Mouse (Mus musculus) midbrain, embryonic 11.5 days (tissue): ENCODE data around the gene Uimc1. TPM values are rescaled to one million over a fixed set of nuclear protein-coding genes. Genes with fewer than 3 reads are reported as not detected.

Source experiments
- ATAC-seq: fragments of 200-750 bp; cut with Nextera tagmentation; 2 replicates; pipeline ENCODE4 v1.8.0; 2017; ENCODE audit warnings: moderate TSS enrichment, moderate library complexity; ENCODE audit not compliant: low FRiP score
- DNase-seq: peaks from one replicate; pipeline ENCODE4 v3.0.0; 2015; ENCODE audit warnings: low spot score; ENCODE audit errors: missing footprints
- H3K27ac ChIP-seq: fragments of 300-500 bp; sonication (generic); 2 replicates; pipeline ENCODE4 v1.5.1; 2014; ENCODE audit warnings: low read depth, low read length
- H3K27me3 ChIP-seq: fragments of 300-500 bp; sonication (generic); 2 replicates; pipeline ENCODE4 v1.6.1; 2014; ENCODE audit warnings: mild to moderate bottlenecking, low read length, moderate library complexity, mixed read lengths; ENCODE audit not compliant: control insufficient read depth, insufficient read depth
- H3K36me3 ChIP-seq: fragments of 300-500 bp; sonication (generic); 2 replicates; pipeline ENCODE4 v1.6.1; 2014; ENCODE audit warnings: mild to moderate bottlenecking, low read length, moderate library complexity, mixed read lengths; ENCODE audit not compliant: control insufficient read depth, insufficient read depth
- H3K4me1 ChIP-seq: fragments of 300-500 bp; sonication (generic); 2 replicates; pipeline ENCODE4 v1.6.1; 2014; ENCODE audit warnings: low read length; ENCODE audit not compliant: control insufficient read depth, insufficient read depth
- H3K4me2 ChIP-seq: fragments of 300-500 bp; sonication (generic); 2 replicates; pipeline ENCODE4 v1.6.1; 2014; ENCODE audit warnings: mild to moderate bottlenecking, moderate library complexity
- H3K4me3 ChIP-seq: fragments of 300-500 bp; sonication (generic); 2 replicates; pipeline ENCODE4 v1.5.1; 2014; ENCODE audit warnings: low read depth, low read length
- H3K9ac ChIP-seq: fragments of 300-500 bp; sonication (generic); 2 replicates; pipeline ENCODE4 v1.6.1; 2014; ENCODE audit warnings: low read length
- H3K9me3 ChIP-seq: fragments of 300-500 bp; sonication (generic); 2 replicates; pipeline ENCODE4 v1.6.1; 2016; ENCODE audit warnings: low read length; ENCODE audit not compliant: control insufficient read depth
- WGBS: fragments of 180-500 bp; shearing (Covaris S2); extraction: QIAGEN DNeasy Blood & Tissue Kit; methylation state at CpG from one replicate; pipeline ENCODE4 v1.1.7; 2014; 5-methylcytosine and 5-hydroxymethylcytosine counted together
- polyA plus RNA-seq: library from polyadenylated mRNA; unstranded; fragments of >200 nt; fragmentation: Nextera tagmentation; extraction: Ambion mirVana; gene quantifications from 2 replicates; pipeline ENCODE4 v1.2.1, GENCODE M21; 2014

Gene Uimc1
- 26.7 and 29.0 TPM in 2 replicates for polyA plus RNA-seq

DNA sequence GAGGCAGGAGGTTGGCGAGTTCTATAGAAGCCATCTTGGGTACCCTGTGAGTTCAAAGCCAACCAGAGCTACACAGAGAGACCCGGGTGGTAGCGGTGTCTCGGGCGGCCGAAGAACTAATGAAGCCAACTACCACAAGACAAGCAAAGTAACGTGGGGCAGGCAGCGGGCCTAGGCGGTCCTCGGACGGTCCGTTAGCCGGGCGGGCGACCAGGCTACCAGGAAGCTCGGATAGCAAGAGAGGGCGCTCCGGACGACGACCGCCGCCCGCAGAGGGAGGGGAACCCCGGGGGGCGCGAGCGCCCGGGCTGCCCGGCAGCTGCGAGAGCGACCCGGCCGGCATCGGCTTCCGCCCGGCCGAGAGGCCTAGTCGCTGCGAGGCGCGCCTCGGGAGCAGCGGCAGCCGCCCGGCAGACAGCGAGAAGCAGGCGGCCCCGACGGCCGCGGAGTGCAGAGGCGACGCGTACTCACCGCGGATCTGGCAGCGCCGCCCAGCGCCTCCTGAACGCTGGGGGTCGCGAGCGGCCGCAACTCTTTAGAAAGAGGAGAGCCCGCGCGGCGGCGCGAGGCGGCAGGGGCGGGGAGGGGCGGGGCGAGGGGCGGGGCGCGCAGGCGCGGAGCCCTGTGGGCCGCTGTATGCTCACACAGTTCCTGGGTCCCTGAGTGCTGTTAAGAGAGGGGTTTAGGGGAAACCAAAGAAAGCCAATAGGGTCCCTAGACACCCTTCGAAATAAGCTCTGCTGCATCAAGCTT, at the start of gene Uimc1:
Gene Uimc1, minus strand, starts transcription at position 575 of the 753 bp plus-strand sequence.
- peak within 1 kb of the TSS; percentile 47 for H3K4me2 ChIP-seq
- H3K27me3 ChIP-seq: no peaks in the 10 kb centered on the region
- ATAC-seq (peak; percentile 92), DNase-seq (peak; percentile 98)
- peak within 1 kb of the TSS; percentile 83 for H3K4me3 ChIP-seq
- WGBS: under 1% methylated on average over 66 of the region's 81 CpGs
- H3K36me3 ChIP-seq: no peaks in the 10 kb centered on the region
- no peaks in the 10 kb centered on the region for H3K9me3 ChIP-seq
- H3K9ac ChIP-seq: peak within 1 kb of the TSS; percentile 95
- H3K4me1 ChIP-seq: peaks cover 7% of the 10 kb centered on the region
- H3K27ac ChIP-seq: peak within 1 kb of the TSS; percentile 78

DNA sequence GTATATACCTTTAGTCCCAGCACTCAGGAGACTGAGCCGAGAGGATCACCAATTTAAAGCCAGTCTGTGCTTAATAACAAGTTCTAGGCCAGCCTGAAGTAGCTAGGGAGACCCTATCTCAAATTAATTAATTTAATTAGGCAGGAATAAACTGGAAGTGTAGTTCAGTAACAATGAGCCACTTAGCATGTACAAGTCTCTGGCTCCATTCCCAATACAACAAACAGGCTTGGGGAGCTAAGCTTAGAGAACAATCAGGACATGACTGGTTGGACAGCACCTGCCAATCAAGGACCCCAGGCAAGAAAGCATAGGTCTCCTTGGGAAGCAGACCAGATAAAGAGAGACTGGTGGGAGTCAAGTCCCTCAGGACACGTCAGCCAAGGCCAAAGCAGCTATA, 40.2 kb upstream of the Uimc1 start:
- Histone ChIP-seq H3K9me3 (no peaks in the 10 kb centered on the region), H3K27ac (no peak overlapping the region), H3K4me3 (no peak overlapping the region), H3K27me3 (no peaks in the 10 kb centered on the region), H3K4me2 (no peak overlapping the region), H3K4me1 (no peaks in the 10 kb centered on the region), H3K36me3 (no peaks in the 10 kb centered on the region), H3K9ac (no peak overlapping the region)
- WGBS: 76% methylated on average over 2 of the region's 2 CpGs
- DNase-seq: no peak
- ATAC-seq: no peak

GRCm38 (mm10) chr13:55135382-55135781, 35.3 kb upstream of the Uimc1 start:
- peaks cover 3% of the 10 kb centered on the region; the same call in 1 of the 2 replicates for H3K36me3 ChIP-seq
- H3K4me1 ChIP-seq: no peaks in the 10 kb centered on the region
- H3K27me3 ChIP-seq: no peaks in the 10 kb centered on the region
- WGBS: 11% methylated on average over 5 of the region's 5 CpGs
- H3K4me2 ChIP-seq: no peak overlapping the region
- no peak overlapping the region for H3K9ac ChIP-seq
- DNase-seq: peak; percentile 89
- no peak overlapping the region for H3K4me3 ChIP-seq
- no peak for ATAC-seq
- no peaks in the 10 kb centered on the region for H3K9me3 ChIP-seq
- no peak overlapping the region for H3K27ac ChIP-seq

- Histone ChIP-seq H3K4me2 (no peak within 1 kb of the TSS), H3K27ac (no peak within 1 kb of the TSS), H3K36me3 (peaks cover 5% of the 10 kb centered on the region; the same call in 1 of the 2 replicates), H3K9me3 (no peaks in the 10 kb centered on the region), H3K4me3 (no peak within 1 kb of the TSS), H3K9ac (no peak within 1 kb of the TSS), H3K4me1 (no peaks in the 10 kb centered on the region), H3K27me3 (no peaks in the 10 kb centered on the region)
- no peak for DNase-seq
- WGBS: 96% methylated on average over 2 of the region's 2 CpGs
- ATAC-seq: no peak
Measured at GRCm38 (mm10) chr13:55133448-55133847, 33.3 kb upstream of the Uimc1 start, which contains the start of gene Gm17617. Gm17617 (minus strand) TSS chr13:55133548.

DNA sequence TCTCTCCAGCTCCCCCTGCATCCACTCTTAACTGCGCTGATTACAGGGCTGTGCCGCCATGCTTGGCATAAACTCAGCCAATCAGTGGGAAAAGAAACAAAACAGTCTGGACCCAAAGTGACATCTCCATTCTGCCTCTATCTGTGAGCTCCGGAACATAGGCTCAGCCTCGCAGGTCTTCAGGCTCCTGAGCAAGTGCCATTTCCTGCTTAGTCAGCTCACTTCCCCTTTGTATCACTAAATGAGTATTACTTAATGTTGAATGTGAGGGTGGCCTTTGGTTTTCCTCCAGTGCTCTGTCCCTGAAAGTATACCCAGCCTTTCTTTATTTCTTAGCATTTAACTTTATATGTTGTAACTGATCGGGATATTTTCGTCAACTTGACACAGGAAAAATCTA, 24.8 kb upstream of the Uimc1 start:
- H3K4me3 ChIP-seq: no peak overlapping the region
- no peak for DNase-seq
- no peak for ATAC-seq
- no peak overlapping the region for H3K9ac ChIP-seq
- H3K36me3 ChIP-seq: peaks cover 4% of the 10 kb centered on the region; the same call in 1 of the 2 replicates
- H3K27me3 ChIP-seq: no peaks in the 10 kb centered on the region
- no peak overlapping the region for H3K27ac ChIP-seq
- 95% methylated on average over 6 of the region's 6 CpGs for WGBS
- H3K4me1 ChIP-seq: no peaks in the 10 kb centered on the region
- no peak overlapping the region for H3K4me2 ChIP-seq
- H3K9me3 ChIP-seq: no peaks in the 10 kb centered on the region

DNA sequence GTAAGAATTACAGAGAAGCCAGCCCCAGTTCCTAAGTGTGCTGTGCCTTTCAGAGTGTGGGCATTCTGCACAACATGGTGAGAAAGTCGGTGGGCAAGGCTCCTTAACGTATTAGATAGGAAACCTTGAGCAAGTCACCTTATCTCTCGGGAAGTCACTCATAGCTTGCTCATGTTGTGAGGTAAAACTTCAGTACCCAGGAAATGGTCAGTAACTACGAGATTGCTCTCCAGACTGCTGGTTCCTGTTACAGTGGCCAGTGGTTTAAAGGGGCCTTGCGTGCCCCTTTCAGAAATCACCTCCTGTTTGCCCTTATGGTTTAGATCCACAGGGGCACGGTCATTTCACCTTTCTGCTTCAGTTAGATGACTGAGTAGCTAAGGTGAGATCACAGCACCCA, 14.3 kb upstream of the Uimc1 start:
- WGBS: 92% methylated on average over 6 of the region's 6 CpGs
- Histone ChIP-seq H3K27ac (no peak overlapping the region), H3K27me3 (no peaks in the 10 kb centered on the region), H3K4me3 (no peak overlapping the region), H3K4me2 (no peak overlapping the region), H3K9me3 (no peaks in the 10 kb centered on the region), H3K9ac (no peak overlapping the region), H3K4me1 (no peaks in the 10 kb centered on the region), H3K36me3 (peaks cover 10% of the 10 kb centered on the region; the same call in 1 of the 2 replicates)
- no peak for ATAC-seq
- no peak for DNase-seq

DNA sequence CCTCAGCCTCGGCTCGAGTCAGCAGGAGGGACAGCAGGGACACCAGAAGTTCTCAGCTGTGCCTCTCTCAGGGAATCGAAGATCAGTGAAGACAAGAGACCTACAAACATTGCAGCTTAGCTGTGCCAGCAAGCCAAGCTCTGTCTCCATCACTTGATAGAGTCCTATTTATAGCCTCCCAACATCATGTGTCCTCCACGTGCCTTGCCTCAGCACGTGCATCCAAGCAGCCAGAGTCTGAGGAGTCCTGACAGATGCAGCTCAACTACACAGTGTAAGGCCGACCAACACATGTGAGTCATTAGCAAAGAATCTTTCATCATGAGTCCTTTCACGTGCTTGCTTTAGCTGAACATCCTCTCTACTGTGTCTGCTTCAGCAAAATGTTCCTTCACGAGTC, 7.6 kb upstream of the Uimc1 start:
- H3K4me1 ChIP-seq: peaks cover 7% of the 10 kb centered on the region
- H3K27me3 ChIP-seq: no peaks in the 10 kb centered on the region
- no peaks in the 10 kb centered on the region; the same call in 1 of the 2 replicates for H3K36me3 ChIP-seq
- no peak overlapping the region for H3K27ac ChIP-seq
- 92% methylated on average over 8 of the region's 8 CpGs for WGBS
- H3K4me3 ChIP-seq: no peak overlapping the region
- H3K9me3 ChIP-seq: no peaks in the 10 kb centered on the region
- no peak overlapping the region for H3K4me2 ChIP-seq
- DNase-seq (no peak), ATAC-seq (no peak)
- no peak overlapping the region for H3K9ac ChIP-seq

DNA sequence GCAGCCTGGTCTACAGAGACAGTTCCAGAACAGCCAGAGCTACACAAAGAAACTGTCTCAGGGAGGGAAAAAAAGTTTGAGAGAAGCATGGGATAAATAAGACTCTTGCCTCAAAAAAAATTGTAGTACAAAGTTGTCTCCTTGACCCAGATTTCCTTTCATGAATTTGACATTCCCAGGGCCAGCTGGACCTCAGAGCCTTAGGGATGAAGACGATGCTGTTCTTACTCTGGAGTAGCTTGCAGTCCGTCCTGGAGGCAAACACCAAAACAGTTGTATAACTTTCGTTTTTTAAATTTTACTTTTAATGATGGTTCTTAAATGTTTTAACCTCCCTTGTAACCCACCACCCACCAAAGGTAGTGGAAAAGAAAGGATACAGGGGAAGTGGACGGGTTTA, 7.0 kb upstream of the Uimc1 start:
- no peak for DNase-seq
- Histone ChIP-seq H3K27ac (no peak overlapping the region), H3K4me2 (no peak overlapping the region)

DNA sequence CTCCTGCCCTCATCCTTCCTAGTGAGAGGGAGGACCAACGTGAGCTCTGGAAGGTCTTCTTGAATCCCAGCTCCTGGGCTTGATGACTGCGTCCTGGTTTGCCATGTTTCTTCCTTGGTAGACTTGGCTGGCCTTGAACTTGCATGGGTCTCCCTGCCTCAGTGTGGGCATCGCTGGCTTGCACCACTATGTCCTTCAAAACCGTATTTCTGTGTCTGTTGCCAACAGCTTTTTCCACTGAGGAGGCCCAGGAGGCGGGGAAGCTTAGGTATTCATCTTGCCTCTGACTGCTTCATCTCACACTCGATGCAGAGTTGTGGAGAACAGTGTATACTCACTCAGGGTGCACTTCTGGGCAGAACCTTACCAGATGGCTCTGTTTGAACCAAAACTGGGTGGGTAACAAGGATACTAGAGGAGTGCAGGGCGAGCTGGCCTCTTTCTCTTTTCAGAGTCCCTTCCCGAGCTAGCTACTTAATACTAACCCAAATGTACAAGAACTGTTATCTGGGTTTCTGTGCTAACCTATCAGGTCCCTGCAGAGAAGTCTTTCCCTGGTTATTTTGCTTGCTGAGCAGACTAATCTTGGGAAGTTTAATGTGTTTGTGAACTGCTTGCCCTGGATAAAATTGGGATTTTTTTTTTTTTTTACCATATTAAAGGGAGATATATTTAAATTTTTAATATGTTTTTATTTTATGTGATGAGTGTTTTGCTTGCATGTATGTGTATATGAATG, 6.0 kb upstream of the Uimc1 start:
- H3K4me3 ChIP-seq: peak overlapping the region; percentile 76
- ATAC-seq (0 out of 2 replicates have a peak, but pooled peaks have one; percentile 17), DNase-seq (no peak)
- H3K4me2 ChIP-seq: peak overlapping the region; percentile 67
- no peaks in the 10 kb centered on the region for H3K9me3 ChIP-seq
- H3K9ac ChIP-seq: peak overlapping the region; percentile 93
- no peaks in the 10 kb centered on the region; the same call in 1 of the 2 replicates for H3K36me3 ChIP-seq
- H3K27ac ChIP-seq: no peak overlapping the region
- WGBS: 26% methylated on average over 8 of the region's 8 CpGs
- H3K27me3 ChIP-seq: no peaks in the 10 kb centered on the region
- peaks cover 7% of the 10 kb centered on the region for H3K4me1 ChIP-seq

More for the DNA sequence above, 7.0 kb upstream of the Uimc1 start:
- Histone ChIP-seq H3K4me1 (peaks cover 7% of the 10 kb centered on the region), H3K4me3 (no peak overlapping the region), H3K27me3 (no peaks in the 10 kb centered on the region), H3K36me3 (no peaks in the 10 kb centered on the region; the same call in 1 of the 2 replicates), H3K9ac (no peak overlapping the region), H3K9me3 (no peaks in the 10 kb centered on the region)
- no peak for ATAC-seq
- 89% methylated on average over 4 of the region's 4 CpGs for WGBS
